Mouse (Mus musculus) lung, embryonic 16.5 days (tissue): ENCODE measurements at regions not wholly inside any gene's neighbourhood (a gene's known extent, or its start where the extent isn't known, plus 50 kb on each side); places are given as distances from the start of the nearest gene placed in this dataset.

Experiments used
- ATAC-seq: fragments of 200-750 bp; cut with Nextera tagmentation; 2 replicates; pipeline ENCODE4 v1.8.0; 2017; ENCODE audit warnings: low read depth, mild to moderate bottlenecking, moderate library complexity
- H3K27ac ChIP-seq: fragments of 300-500 bp; sonication (generic); 2 replicates; pipeline ENCODE4 v1.5.1; 2014; ENCODE audit warnings: mild to moderate bottlenecking, control low read depth, low read length
- H3K27me3 ChIP-seq: fragments of 300-500 bp; sonication (generic); 2 replicates; pipeline ENCODE4 v1.6.1; 2014; ENCODE audit warnings: low read depth, low read length, mixed read lengths; ENCODE audit not compliant: control insufficient read depth, insufficient read depth
- H3K36me3 ChIP-seq: fragments of 300-500 bp; sonication (generic); 2 replicates; pipeline ENCODE4 v1.6.1; 2014; ENCODE audit warnings: low read length; ENCODE audit not compliant: control insufficient read depth, insufficient read depth
- H3K4me1 ChIP-seq: fragments of 300-500 bp; sonication (generic); replicated peaks from 2 replicates; pipeline ENCODE4 v1.6.1; 2014; ENCODE audit warnings: low read length, mixed read lengths; ENCODE audit not compliant: control insufficient read depth, insufficient read depth
- H3K4me2 ChIP-seq: fragments of 300-500 bp; sonication (generic); 2 replicates; pipeline ENCODE4 v1.6.1; 2014; ENCODE audit warnings: low read depth, low read length, control low read depth
- H3K4me3 ChIP-seq: fragments of 300-500 bp; sonication (generic); 2 replicates; pipeline ENCODE4 v1.5.1; 2014; ENCODE audit warnings: mild to moderate bottlenecking, low read length, control low read depth
- H3K9ac ChIP-seq: fragments of 300-500 bp; sonication (generic); 2 replicates; pipeline ENCODE4 v1.6.1; 2014; ENCODE audit warnings: low read length, control low read depth
- H3K9me3 ChIP-seq: fragments of 300-500 bp; sonication (generic); 2 replicates; pipeline ENCODE4 v1.6.1; 2016; ENCODE audit warnings: low read length; ENCODE audit not compliant: control insufficient read depth
- WGBS: fragments of 180-500 bp; shearing (Covaris S2); extraction: QIAGEN DNeasy Blood & Tissue Kit; methylation state at CpG from one replicate; pipeline ENCODE4 v1.1.7; 2014; 5-methylcytosine and 5-hydroxymethylcytosine counted together

DNA sequence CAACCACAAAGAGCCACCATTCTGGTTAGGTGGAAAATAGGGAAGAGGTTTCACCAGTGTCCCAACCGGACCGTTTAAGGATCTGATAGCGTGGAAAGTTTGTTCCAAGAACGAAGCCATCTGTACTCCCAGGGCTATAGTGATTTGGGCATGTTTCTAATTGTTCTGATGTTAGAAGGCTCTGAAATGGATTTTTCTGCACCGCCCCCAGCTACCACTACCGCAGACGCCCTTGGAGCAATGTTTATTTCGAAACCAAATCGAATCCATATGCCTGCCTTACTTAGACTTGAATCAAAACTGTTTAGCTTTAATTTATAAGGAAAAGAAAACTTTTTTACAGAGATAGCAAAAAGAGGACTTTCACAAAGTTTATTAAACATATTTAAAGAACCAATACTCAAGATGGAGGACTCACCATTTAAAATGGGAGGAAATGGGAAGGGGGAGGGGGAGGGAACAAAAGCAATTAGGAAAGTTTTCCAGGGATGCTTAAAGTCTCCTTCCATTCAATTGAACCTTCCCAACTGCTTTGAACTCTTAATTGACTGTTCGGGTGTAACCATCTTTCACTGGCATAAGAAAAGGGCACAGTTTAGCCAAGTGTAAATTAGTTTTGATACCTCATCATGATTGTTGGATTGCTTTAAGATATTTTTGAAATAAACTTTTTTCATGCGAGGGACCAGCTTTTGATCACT is 56.0 kb upstream of the Frem1 start:
- 55% methylated on average over 11 of the region's 11 CpGs for WGBS
- H3K9me3 ChIP-seq, result no peaks in the 10 kb centered on the region
- peak overlapping the region; percentile 81 for H3K27ac ChIP-seq
- H3K27me3 ChIP-seq, result no peaks in the 10 kb centered on the region
- no peak overlapping the region for H3K4me3 ChIP-seq
- no peaks in the 10 kb centered on the region for H3K36me3 ChIP-seq
- H3K4me2 ChIP-seq, result peak overlapping the region; percentile 7; the same call in 1 of the 2 replicates
- no peak overlapping the region for H3K9ac ChIP-seq
- H3K4me1 ChIP-seq, result peaks cover 4% of the 10 kb centered on the region; the same call in 1 of the 2 replicates
- peak; percentile 75 for ATAC-seq

DNA sequence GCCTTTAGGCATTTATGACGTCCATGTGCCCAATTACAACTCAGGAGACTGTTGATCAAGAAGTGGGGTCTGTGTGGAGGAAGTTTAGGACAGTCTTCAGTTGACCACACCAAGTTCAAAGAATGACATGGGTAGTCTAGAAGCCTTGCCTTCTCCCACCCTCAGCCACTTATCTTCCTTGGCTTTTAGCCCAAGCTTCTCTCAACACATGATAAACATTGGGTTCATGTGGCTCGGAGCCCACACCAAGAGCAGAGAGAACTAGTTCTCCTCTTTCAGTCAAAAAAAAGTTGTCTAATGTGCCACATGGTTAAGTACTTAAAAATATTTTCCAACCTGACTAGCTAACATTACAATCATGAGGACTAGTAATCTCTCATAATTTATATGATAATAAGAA is 55.0 kb upstream of the Frem1 start:
- peak; percentile 34; the same call in 1 of the 2 replicates for ATAC-seq
- Histone ChIP-seq H3K36me3 (no peaks in the 10 kb centered on the region), H3K27me3 (no peaks in the 10 kb centered on the region), H3K9me3 (no peaks in the 10 kb centered on the region), H3K4me2 (no peak overlapping the region), H3K4me3 (no peak overlapping the region), H3K27ac (peak overlapping the region; percentile 81), H3K4me1 (peaks cover 4% of the 10 kb centered on the region), H3K9ac (no peak overlapping the region)
- 25% methylated on average over 2 of the region's 2 CpGs for WGBS

DNA sequence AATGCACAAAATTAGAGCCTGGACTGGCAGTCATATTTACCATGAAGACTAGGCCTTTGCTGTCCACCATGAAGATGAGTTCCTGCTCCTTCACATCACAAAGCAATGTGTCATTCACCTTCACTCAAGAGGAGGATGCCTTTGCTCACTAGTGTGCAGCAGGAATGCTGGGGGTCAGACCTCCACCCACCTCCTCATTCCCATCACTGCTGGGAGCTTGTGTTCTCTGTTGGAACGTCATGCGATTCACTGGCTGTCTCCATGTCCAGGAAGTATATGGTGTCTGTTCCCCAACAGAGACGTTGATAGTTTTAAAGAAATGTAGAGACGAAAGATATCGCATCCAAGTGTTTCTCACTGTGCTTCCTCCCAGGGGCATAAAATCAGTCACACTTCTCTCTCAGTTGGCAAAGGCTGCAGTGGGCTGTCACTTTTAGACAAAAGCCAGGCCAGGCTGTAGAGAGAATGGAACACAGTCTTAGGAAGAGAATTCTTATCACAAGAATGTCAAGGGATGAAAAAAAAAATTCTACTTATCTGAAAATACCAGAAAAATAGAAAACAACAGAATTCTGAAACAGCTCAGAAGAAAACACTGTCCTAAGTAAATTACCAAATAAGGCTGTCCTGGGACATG is 52.0 kb upstream of the Frem1 start:
- peak; percentile 53 for ATAC-seq
- H3K27me3 ChIP-seq, result no peaks in the 10 kb centered on the region
- no peaks in the 10 kb centered on the region for H3K36me3 ChIP-seq
- peaks cover 4% of the 10 kb centered on the region for H3K4me1 ChIP-seq
- no peak overlapping the region for H3K4me2 ChIP-seq
- no peak overlapping the region for H3K9ac ChIP-seq
- no peaks in the 10 kb centered on the region for H3K9me3 ChIP-seq
- H3K27ac ChIP-seq, result 0 out of 2 replicates have a peak overlapping the region, but pooled peaks have one; percentile 6
- whole genome bisulfite sequencing, result 39% methylated on average over 5 of the region's 5 CpGs
- no peak overlapping the region for H3K4me3 ChIP-seq

DNA sequence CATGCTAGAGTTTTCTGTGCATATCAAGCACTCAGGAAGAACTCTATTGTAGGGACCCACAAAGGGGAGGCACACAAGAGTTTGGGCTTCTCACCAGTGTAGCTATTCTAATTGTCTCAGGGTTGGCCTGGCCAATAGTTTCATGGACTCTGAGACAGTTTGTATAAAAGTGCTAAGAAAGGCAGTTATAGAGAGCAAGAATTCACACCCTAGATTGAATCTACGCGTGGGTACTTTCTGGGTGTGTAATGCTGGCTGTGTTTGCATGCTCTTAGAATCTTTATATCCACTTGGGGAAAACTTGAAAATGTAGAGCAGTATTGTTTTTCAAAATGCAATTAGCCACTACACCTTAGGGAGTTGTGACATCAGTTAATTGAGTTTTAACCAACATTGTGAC is 50.8 kb upstream of the Frem1 start:
- 93% methylated on average over 2 of the region's 2 CpGs for WGBS
- H3K27me3 ChIP-seq, result no peaks in the 10 kb centered on the region
- ATAC-seq, result no peak
- peaks cover 4% of the 10 kb centered on the region for H3K4me1 ChIP-seq
- no peaks in the 10 kb centered on the region for H3K9me3 ChIP-seq
- peak overlapping the region; percentile 42; the same call in 1 of the 2 replicates for H3K27ac ChIP-seq
- no peak overlapping the region for H3K9ac ChIP-seq
- H3K36me3 ChIP-seq, result no peaks in the 10 kb centered on the region
- H3K4me2 ChIP-seq, result no peak overlapping the region
- no peak overlapping the region for H3K4me3 ChIP-seq

DNA sequence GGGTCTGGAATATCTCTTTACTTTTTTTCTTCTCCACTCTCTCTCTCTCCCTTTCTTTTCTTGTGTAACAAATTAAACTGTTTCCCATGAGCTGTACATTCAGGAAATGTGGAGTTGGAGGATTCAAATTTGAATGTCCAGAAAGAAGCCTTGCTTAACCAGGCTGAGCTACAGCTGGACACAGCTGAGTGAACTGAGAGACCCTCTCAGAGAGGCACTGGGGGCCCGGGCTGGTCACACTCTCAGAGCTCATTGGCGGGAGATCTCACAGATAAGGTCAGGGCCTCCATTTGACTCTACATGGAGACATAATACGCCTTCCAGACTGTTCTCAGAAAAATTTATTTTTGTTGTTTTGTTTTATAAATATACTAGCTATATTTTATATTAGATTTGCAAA is 49.9 kb upstream of the Frem1 start:
- ATAC-seq, result peak; percentile 70
- no peak overlapping the region for H3K4me2 ChIP-seq
- H3K9ac ChIP-seq, result no peak overlapping the region
- H3K27me3 ChIP-seq, result no peaks in the 10 kb centered on the region
- no peak overlapping the region for H3K4me3 ChIP-seq
- no peaks in the 10 kb centered on the region for H3K36me3 ChIP-seq
- peak overlapping the region; percentile 78 for H3K27ac ChIP-seq
- no peaks in the 10 kb centered on the region for H3K9me3 ChIP-seq
- 27% methylated on average over 3 of the region's 3 CpGs for WGBS
- peaks cover 1% of the 10 kb centered on the region for H3K4me1 ChIP-seq
